Mouse (Mus musculus) midbrain, embryonic 10.5 days (tissue): Measurements from ENCODE around the gene Padi2. TPM values are rescaled to one million over a fixed set of nuclear protein-coding genes. Genes with fewer than 3 reads are reported as not detected.

ENCODE experiments used
- DNase-seq: peaks from one replicate; pipeline ENCODE4 v3.0.0-alpha.2; 2017; ENCODE audit warnings: low spot score
- H3K27ac ChIP-seq: fragments of 300-500 bp; sonication (generic); replicated peaks from 2 replicates; pipeline ENCODE4 v1.5.1; 2016; ENCODE audit warnings: mild to moderate bottlenecking
- H3K27me3 ChIP-seq: fragments of 300-500 bp; sonication (generic); 2 replicates; pipeline ENCODE4 v1.6.1; 2016; ENCODE audit warnings: low read depth, mild to moderate bottlenecking; ENCODE audit not compliant: poor library complexity, severe bottlenecking
- H3K36me3 ChIP-seq: fragments of 300-500 bp; sonication (generic); 2 replicates; pipeline ENCODE4 v1.6.1; 2016; ENCODE audit warnings: mild to moderate bottlenecking, moderate library complexity
- H3K4me1 ChIP-seq: fragments of 300-500 bp; sonication (generic); 2 replicates; pipeline ENCODE4 v1.6.1; 2016
- H3K4me3 ChIP-seq: fragments of 300-500 bp; sonication (generic); 2 replicates; pipeline ENCODE4 v1.5.1; 2016; ENCODE audit warnings: mild to moderate bottlenecking, moderate library complexity
- H3K9me3 ChIP-seq: fragments of 300-500 bp; sonication (generic); replicated peaks from 2 replicates; pipeline ENCODE4 v1.6.1; 2016; ENCODE audit warnings: mild to moderate bottlenecking
- WGBS: fragments of 180-500 bp; shearing (Covaris S2); methylation state at CpG from one replicate; pipeline ENCODE4 v1.1.7; 2016; 5-methylcytosine and 5-hydroxymethylcytosine counted together
- polyA plus RNA-seq: library from polyadenylated mRNA; unstranded; fragments of >200 nt; fragmentation: Nextera tagmentation; extraction: Ambion mirVana; gene quantifications from 2 replicates; pipeline ENCODE4 v1.2.1, GENCODE M21; 2016

Gene Padi2
- polyA plus RNA-seq, 1 experiment from 2014 or later, result 0.15 TPM

DNA sequence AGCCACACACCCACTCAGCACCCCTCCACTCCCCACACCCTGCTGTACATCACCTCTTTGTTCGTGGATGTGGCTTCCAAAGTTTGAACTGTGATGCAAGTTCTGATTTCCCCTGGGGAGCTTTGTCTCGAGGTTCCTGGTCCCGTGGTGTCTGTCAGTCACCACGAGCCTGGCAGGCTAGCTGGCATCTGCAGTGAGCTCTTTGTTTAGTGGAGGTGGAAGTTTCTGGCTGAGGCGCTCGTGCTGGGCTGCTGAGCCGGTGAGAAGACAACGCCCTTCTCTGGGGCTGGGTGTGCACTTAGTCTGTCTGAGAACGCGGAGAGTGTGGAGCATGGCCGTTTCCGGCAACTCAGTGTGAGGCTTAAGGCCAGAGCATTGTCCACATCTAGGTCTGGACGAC lies 65.5 kb downstream of the Padi2 start:
- Histone ChIP-seq H3K27ac (no peak overlapping the region), H3K9me3 (no peaks in the 10 kb centered on the region), H3K36me3 (peaks cover 99% of the 10 kb centered on the region), H3K27me3 (no peaks in the 10 kb centered on the region), H3K4me1 (no peaks in the 10 kb centered on the region), H3K4me3 (no peak overlapping the region)
- 90% methylated on average over 13 of the region's 13 CpGs for WGBS
- DNase-seq, result no peak

DNA sequence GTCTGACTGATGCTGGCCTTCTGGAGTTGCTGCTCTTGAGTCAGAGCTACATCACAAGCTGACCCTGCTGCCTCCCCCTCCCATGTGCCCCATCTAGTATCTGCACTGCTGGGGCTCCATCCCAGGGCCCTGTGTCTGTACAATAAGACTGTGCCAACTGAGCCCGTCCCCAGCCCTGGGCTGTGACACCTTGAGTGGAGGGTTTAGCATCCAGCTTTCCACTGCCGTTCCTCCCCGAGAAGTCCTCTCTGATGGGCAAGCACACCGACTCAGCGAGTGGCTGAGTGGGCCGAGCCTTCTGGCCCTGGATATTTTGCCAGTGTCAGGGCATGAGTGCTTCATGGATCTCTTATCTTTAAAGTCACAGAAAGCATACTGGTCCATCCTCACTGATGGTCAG lies 68.3 kb downstream of the Padi2 start:
- 96% methylated on average over 6 of the region's 6 CpGs for WGBS
- Histone ChIP-seq H3K36me3 (peaks cover 100% of the 10 kb centered on the region), H3K27ac (no peak overlapping the region)

DNA sequence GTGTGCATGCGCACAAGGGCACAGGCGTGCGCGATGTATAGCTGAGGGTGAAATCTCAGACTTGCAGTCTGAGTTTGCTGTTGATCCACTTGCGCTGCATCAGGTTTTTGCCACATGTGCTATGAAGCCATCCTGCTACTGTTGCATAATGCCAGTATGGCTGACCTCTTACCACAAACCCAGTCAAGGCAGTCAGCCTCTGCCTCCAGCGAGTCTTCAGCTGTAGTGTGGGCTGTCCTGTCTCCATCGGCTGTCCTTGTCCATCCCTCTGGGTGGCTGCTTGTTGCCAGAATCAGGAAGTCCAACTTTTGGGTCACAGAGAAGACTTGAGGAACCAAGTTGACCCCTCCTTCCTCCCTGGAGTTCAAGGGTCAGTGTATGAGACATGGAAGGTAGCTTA lies 69.2 kb downstream of the Padi2 start:
- Histone ChIP-seq H3K4me3 (no peak overlapping the region), H3K27me3 (no peaks in the 10 kb centered on the region), H3K4me1 (no peaks in the 10 kb centered on the region), H3K27ac (no peak overlapping the region), H3K36me3 (peaks cover 100% of the 10 kb centered on the region), H3K9me3 (no peaks in the 10 kb centered on the region)
- 97% methylated on average over 7 of the region's 7 CpGs for WGBS
- no peak for DNase-seq

More for the DNA sequence above, 68.3 kb downstream of the Padi2 start:
- Histone ChIP-seq H3K9me3 (no peaks in the 10 kb centered on the region), H3K27me3 (no peaks in the 10 kb centered on the region), H3K4me3 (no peak overlapping the region), H3K4me1 (no peaks in the 10 kb centered on the region)
- DNase-seq, result no peak

DNA sequence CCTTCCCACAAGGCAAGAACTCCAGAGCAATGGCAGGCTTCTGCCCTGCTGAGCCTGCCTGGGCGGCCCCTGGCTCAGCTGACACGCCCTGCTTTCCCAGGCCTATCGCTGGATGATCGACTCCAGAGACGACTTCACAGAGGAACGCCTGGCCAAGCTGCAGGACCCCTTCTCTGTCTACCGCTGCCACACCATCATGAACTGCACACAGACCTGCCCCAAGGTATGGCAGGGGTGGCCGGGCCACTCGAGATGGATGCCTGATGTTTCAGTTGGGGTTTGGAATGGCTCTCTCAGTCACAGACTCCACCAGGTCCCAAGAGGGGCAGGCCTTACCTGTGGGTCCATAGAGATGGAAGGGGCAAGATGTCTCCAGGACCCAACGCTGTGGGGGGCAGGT lies 71.1 kb downstream of the Padi2 start:
- whole genome bisulfite sequencing, result 88% methylated on average over 10 of the region's 10 CpGs
- peaks cover 6% of the 10 kb centered on the region; the same call in 1 of the 2 replicates for H3K9me3 ChIP-seq
- no peak for DNase-seq
- H3K27ac ChIP-seq, result no peak overlapping the region
- H3K4me3 ChIP-seq, result no peak overlapping the region
- no peaks in the 10 kb centered on the region for H3K4me1 ChIP-seq
- no peaks in the 10 kb centered on the region for H3K27me3 ChIP-seq
- peaks cover 91% of the 10 kb centered on the region for H3K36me3 ChIP-seq

DNA sequence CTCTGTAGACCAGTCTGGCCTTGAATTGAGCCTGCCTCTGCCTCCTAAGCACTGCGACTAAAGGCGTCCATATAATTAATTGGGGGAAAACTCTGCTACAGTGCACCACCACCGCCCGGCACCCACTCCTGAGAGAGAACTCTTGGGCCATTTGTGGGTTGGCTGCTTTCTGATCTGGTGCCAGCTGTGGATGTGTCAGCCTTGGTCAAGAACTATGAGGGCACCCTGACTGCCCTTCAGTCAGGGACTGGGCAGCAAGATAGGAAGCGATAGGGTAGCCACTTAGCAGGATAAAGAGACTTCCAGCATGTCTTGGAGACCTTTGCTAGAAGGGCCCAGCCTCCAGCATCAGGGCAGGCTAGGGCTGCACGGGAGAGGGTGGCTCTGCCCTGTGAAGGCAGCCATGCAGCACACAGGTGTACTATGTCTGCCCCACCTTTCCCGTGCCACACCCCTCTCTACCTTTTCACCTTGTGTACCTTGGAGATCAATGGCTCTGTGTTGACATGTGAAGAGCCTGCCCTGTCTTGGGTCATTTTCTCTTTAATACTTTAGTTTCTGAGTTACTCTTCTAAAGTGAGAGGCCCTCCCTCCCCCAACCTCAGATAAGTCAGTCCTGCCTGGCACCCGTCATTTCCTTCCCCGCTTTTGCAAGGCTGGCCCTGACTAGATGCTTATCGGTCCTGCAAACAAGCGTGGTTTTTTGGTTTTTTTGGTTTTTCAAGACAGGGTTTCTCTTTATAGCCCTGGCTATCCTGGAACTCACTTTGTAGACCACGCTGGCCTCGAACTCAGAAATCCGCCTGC lies 71.9 kb downstream of the Padi2 start:
- H3K9me3 ChIP-seq, result peaks cover 6% of the 10 kb centered on the region; the same call in 1 of the 2 replicates
- H3K4me1 ChIP-seq, result peaks cover 1% of the 10 kb centered on the region; the same call in 1 of the 2 replicates
- peaks cover 83% of the 10 kb centered on the region for H3K36me3 ChIP-seq
- H3K27ac ChIP-seq, result no peak overlapping the region
- DNase-seq, result no peak
- WGBS, result 92% methylated on average over 14 of the region's 14 CpGs
- H3K4me3 ChIP-seq, result no peak overlapping the region
- no peaks in the 10 kb centered on the region for H3K27me3 ChIP-seq

DNA sequence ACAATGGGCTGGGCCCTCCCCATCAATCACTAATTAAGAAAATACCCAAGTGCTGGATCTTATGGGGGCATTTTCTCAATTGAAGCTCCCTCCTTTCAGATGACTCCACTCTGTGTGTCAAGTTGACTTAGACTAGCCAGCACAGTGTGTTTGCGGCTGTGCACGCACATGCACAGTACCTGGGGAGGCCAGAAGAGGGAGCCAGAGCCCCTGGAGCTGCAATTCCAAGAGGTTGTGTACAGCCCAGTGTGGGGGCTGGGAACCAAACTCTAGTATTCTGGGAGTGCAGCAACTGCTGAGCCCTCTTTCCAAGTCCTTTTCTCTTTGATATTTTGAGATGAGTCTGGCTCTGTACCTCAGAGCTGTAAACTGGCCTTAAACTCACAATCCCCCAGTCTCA lies 75.5 kb downstream of the Padi2 start:
- H3K36me3 ChIP-seq, result peaks cover 47% of the 10 kb centered on the region
- 93% methylated on average over 2 of the region's 2 CpGs for WGBS
- H3K9me3 ChIP-seq, result peaks cover 6% of the 10 kb centered on the region; the same call in 1 of the 2 replicates
- no peak overlapping the region for H3K4me3 ChIP-seq
- DNase-seq, result no peak
- H3K4me1 ChIP-seq, result peaks cover 16% of the 10 kb centered on the region
- no peak overlapping the region for H3K27ac ChIP-seq
- no peaks in the 10 kb centered on the region for H3K27me3 ChIP-seq

DNA sequence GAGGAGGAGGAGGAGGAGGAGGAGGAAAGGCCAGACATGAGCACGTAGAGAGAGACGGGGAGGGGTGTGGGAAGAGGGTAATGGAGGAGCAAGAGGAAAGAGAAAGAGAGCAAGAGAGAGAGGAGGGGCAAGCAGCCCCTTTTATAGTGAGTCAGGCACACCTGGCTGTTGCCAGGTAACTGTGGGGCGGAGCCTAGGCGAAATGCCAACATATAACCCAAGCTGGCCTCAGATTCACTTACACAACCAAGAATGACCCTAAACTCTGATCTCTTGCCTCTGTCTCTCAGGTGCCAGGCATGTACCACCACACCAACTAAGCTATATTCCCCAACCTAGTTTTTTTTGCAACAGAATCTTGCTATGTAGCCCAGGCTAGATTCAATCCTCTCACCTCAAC lies 76.7 kb downstream of the Padi2 start:
- H3K27me3 ChIP-seq, result no peaks in the 10 kb centered on the region
- peaks cover 6% of the 10 kb centered on the region; the same call in 1 of the 2 replicates for H3K9me3 ChIP-seq
- 71% methylated on average over 4 of the region's 4 CpGs for WGBS
- H3K27ac ChIP-seq, result no peak overlapping the region
- H3K36me3 ChIP-seq, result peaks cover 35% of the 10 kb centered on the region
- no peak for DNase-seq
- no peak overlapping the region for H3K4me3 ChIP-seq
- H3K4me1 ChIP-seq, result peaks cover 28% of the 10 kb centered on the region

DNA sequence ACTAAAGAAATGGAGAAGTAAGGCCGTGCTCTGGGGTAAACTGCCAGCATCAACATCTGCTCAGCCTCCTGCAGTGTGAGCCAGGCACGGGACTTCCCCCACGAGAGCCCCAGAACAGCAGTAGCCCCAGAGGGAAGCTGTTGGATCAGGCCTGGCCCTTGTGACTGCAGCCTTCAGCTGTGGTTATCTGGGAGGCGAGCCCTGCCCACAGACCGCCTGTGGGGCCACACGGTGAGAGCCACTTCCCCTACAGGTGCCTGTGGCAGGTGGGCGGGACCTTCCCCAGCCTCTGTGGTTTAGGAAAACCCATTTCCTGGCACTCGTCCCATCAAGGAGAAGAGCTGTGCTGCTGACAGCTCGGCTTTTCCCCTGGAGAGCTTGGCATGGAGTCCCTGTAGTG lies 77.3 kb downstream of the Padi2 start:
- Histone ChIP-seq H3K4me1 (peaks cover 34% of the 10 kb centered on the region), H3K27ac (no peak overlapping the region; the same call in 1 of the 2 replicates), H3K4me3 (no peak overlapping the region), H3K27me3 (no peaks in the 10 kb centered on the region), H3K36me3 (peaks cover 29% of the 10 kb centered on the region), H3K9me3 (peaks cover 6% of the 10 kb centered on the region; the same call in 1 of the 2 replicates)
- WGBS, result 25% methylated on average over 9 of the region's 9 CpGs
- no peak for DNase-seq

DNA sequence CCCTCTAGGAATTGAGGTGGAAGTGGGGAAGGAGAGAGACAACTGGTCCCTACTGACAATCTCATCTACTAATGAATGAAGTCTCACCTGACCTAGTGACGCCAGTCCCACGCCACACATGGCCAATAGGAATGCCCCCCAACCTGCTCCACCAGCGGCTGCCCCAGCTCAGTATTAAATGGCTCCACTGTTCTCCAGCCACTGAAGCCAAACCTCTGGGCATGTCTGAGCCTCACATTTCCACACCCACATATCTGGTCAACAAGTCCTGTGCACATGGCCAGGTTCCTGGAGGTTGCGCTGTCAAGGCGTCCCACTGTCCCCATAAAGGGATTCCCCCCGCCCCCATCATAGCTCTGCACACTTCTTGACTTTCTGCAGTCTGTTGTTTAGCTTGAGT lies 78.4 kb downstream of the Padi2 start:
- Histone ChIP-seq H3K27ac (no peak overlapping the region), H3K4me3 (no peak overlapping the region), H3K4me1 (peaks cover 45% of the 10 kb centered on the region), H3K27me3 (no peaks in the 10 kb centered on the region), H3K36me3 (peaks cover 21% of the 10 kb centered on the region), H3K9me3 (peaks cover 6% of the 10 kb centered on the region; the same call in 1 of the 2 replicates)
- DNase-seq, result no peak
- WGBS, result 93% methylated on average over 6 of the region's 6 CpGs

DNA sequence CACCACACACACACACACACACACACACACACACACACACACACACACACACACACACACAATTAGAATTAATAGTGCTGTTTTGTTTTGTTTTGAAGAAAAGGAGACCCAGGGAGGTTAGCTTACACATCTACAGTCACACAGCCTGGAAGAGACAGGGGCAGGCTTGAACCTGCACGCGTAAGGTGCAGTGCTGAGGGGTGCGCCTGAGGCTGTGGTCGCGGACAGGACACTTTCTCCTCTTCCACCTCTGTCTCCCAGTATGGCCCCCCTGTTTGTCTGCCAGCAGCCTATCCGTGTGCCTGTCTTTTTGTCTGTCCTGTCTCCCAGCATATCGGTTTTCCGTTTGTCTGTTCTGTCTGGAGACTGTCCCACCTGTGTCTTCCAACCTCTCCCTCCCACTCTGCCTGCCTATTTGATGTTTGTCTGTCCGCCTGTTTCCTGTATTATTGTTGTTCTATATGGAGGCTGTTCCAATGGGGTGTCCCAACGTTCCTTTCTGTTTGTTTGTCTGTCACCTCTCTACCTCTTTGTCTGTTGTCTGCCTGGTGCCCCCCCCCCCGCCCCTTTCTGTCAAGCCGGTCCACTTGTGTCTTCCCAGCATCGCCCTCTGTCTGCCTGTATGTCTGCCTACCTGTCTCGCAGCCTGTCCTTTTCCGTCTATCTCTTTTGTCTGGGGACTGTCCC lies 80.0 kb downstream of the Padi2 start:
- H3K36me3 ChIP-seq, result peaks cover 10% of the 10 kb centered on the region; the same call in 1 of the 2 replicates
- peak overlapping the region; percentile 87 for H3K27ac ChIP-seq
- H3K9me3 ChIP-seq, result peaks cover 6% of the 10 kb centered on the region; the same call in 1 of the 2 replicates
- peaks cover 57% of the 10 kb centered on the region for H3K4me1 ChIP-seq
- 36% methylated on average over 15 of the region's 15 CpGs for WGBS
- no peaks in the 10 kb centered on the region for H3K27me3 ChIP-seq
- no peak for DNase-seq
- peak overlapping the region; percentile 74 for H3K4me3 ChIP-seq

DNA sequence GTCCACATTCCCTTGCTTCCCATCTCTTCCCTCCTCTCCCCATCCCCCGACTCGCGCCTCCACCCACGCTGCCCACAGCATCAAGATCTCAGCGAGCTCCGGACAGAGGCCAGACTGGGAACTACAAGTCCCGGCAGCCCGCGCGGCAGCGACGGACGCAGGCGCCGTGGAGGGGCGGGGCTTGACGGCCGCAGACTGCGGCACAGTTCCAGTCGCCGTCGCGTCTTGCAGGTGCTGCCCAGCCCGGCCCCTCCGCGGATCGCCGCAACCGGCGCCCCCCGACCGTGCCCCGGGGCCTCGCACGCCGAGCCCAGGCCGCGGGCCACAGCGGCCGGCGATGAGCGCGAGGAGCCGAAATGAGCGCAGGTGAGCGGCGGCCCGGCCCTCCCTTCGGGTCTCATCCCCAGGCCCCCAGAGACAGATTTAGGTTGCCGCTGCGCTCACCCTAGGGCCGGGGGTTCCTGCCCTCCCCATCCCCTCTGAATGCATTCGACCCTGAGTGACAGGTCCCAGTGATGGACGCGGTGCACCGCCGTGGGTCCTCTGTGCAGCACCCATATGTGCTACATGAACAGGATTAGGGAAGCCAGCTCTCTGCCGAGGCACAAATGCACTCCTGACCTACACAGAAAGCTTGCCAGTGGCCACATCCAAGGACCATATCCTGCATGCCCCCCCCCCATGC lies 80.7 kb downstream of the Padi2 start, which contains the start of gene Atp13a2:
Gene Atp13a2, plus strand, starts transcription at position 163 of the 685 bp plus-strand sequence.
- WGBS, result under 1% methylated on average over 58 of the region's 58 CpGs
- H3K4me3 ChIP-seq, result peak within 1 kb of the TSS; percentile 74

DNA sequence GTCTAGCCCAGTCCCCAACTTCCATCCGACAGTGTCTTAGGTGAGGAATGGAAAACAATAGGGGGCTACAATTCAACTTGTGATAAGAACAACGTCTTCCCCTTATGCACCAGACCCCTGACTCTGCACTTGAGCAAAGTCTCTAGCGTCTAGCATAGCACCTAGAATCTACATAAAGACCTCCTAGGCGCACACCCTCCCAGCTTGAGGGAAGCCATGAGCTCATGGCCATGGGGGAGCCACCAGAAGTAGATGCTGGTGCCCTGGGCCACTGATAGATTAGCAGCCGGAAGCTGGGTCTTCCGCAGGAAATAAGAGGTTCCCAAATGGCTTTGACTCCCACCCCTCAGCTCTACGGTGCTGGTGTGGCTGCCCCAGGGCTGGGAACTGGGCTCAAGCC lies 81.3 kb downstream of the Padi2 start:
- peaks cover 21% of the 10 kb centered on the region for H3K36me3 ChIP-seq
- peak overlapping the region; percentile 87 for H3K27ac ChIP-seq
- H3K9me3 ChIP-seq, result no peaks in the 10 kb centered on the region
- WGBS, result 38% methylated on average over 7 of the region's 7 CpGs
- peaks cover 64% of the 10 kb centered on the region for H3K4me1 ChIP-seq
- DNase-seq, result no peak
- H3K27me3 ChIP-seq, result no peaks in the 10 kb centered on the region
- H3K4me3 ChIP-seq, result peak overlapping the region; percentile 74

More for the DNA sequence above, 80.7 kb downstream of the Padi2 start, which contains the start of gene Atp13a2:
- Histone ChIP-seq H3K36me3 (peaks cover 14% of the 10 kb centered on the region; the same call in 1 of the 2 replicates), H3K4me1 (peaks cover 63% of the 10 kb centered on the region), H3K9me3 (no peaks in the 10 kb centered on the region), H3K27ac (peak within 1 kb of the TSS; percentile 87), H3K27me3 (no peaks in the 10 kb centered on the region)
- peak; percentile 87 for DNase-seq
